Mouse (Mus musculus) ovary, adult 18-20 months (tissue): ENCODE data around the gene Sirt4.

Experiments
- DNase-seq: peaks from one replicate; pipeline ENCODE4 v3.0.0; 2022; ENCODE audit warnings: low spot score, mixed read lengths

The Sirt4 gene

GRCm38 (mm10) chr5:115434853-115435754 lies 49.4 kb downstream of the Sirt4 start:
- no peak for DNase-seq

GRCm38 (mm10) chr5:115434280-115434852 lies 50.2 kb downstream of the Sirt4 start:
- no peak for DNase-seq

- DNase-seq: no peak
These were observed 51.3 kb downstream of the Sirt4 start for GRCm38 (mm10) chr5:115433191-115433590.

- DNase-seq: no peak
These were observed 52.1 kb downstream of the Sirt4 start for GRCm38 (mm10) chr5:115432395-115432794.

- DNase-seq: no peak
These were observed 52.6 kb downstream of the Sirt4 start for GRCm38 (mm10) chr5:115431898-115432259.

GRCm38 (mm10) chr5:115431061-115431897 lies 53.2 kb downstream of the Sirt4 start:
- peak; percentile 32 for DNase-seq

GRCm38 (mm10) chr5:115430187-115430960 lies 54.2 kb downstream of the Sirt4 start:
- DNase-seq: no peak

GRCm38 (mm10) chr5:115429359-115430186 lies 55.0 kb downstream of the Sirt4 start, which contains the start of gene Msi1:
Gene Msi1, plus strand, starts transcription at chr5:115429599.
- no peak for DNase-seq

- no peak for DNase-seq
These were observed 55.6 kb downstream of the Sirt4 start for GRCm38 (mm10) chr5:115428831-115429358.
